Mouse (Mus musculus) kidney, adult 2 months (tissue): ENCODE measurements around the gene Mpv17l2.

Experiments used
- CTCF ChIP-seq: fragments of 200-500 bp; conservative IDR thresholded peaks from 2 replicates; pipeline ENCODE4 v1.5.1; 2011; ENCODE audit warnings: low read depth, mild to moderate bottlenecking, control low read depth, low read length, moderate library complexity, mixed read lengths; ENCODE audit not compliant: insufficient read depth, insufficient read length
- POLR2A ChIP-seq: fragments of 200-500 bp; IDR thresholded peaks from one replicate; pipeline ENCODE4 v1.6.1; 2011; ENCODE audit warnings: low read depth, low read length, control low read depth

- TF ChIP-seq CTCF, result peak; percentile 84
- TF ChIP-seq POLR2A, result no peak
Measured at GRCm38 (mm10) chr8:70718297-70718696, 42.4 kb downstream of the Mpv17l2 start, which contains the start of gene Gm3336.
